Mouse (Mus musculus) heart, postnatal 0 days (tissue): ENCODE data around the gene Supt4a. TPM values are rescaled to one million over a fixed set of nuclear protein-coding genes. Genes with fewer than 3 reads are reported as not detected.

ENCODE experiments used
- ATAC-seq: fragments of 200-750 bp; cut with Nextera tagmentation; 2 replicates; pipeline ENCODE4 v1.8.0; 2017; ENCODE audit warnings: low read depth, moderate number of reproducible peaks, moderate library complexity; ENCODE audit not compliant: insufficient read depth
- DNase-seq: peaks from one replicate; pipeline ENCODE4 v3.0.0-alpha.2; 2016; ENCODE audit warnings: low spot score
- H3K27ac ChIP-seq: fragments of 300-500 bp; sonication (generic); 2 replicates; pipeline ENCODE4 v1.5.1; 2014; ENCODE audit warnings: low read depth, mild to moderate bottlenecking
- H3K27me3 ChIP-seq: fragments of 300-500 bp; sonication (generic); 2 replicates; pipeline ENCODE4 v1.6.1; 2014; ENCODE audit warnings: low read length, mixed read lengths; ENCODE audit not compliant: control insufficient read depth, insufficient read depth
- H3K36me3 ChIP-seq: fragments of 300-500 bp; sonication (generic); replicated peaks from 2 replicates; pipeline ENCODE4 v1.6.1; 2014; ENCODE audit warnings: low read length, mixed read lengths; ENCODE audit not compliant: control insufficient read depth, insufficient read depth
- H3K4me1 ChIP-seq: fragments of 300-500 bp; sonication (generic); 2 replicates; pipeline ENCODE4 v1.6.1; 2014; ENCODE audit warnings: antibody characterized with exemption; ENCODE audit not compliant: control insufficient read depth, insufficient read depth
- H3K4me2 ChIP-seq: fragments of 300-500 bp; sonication (generic); 2 replicates; pipeline ENCODE4 v1.6.1; 2014; ENCODE audit warnings: low read depth, mild to moderate bottlenecking, low read length, moderate library complexity
- H3K4me3 ChIP-seq: fragments of 300-500 bp; sonication (generic); 2 replicates; pipeline ENCODE4 v1.5.1; 2014; ENCODE audit warnings: low read depth, low read length
- H3K9ac ChIP-seq: fragments of 300-500 bp; sonication (generic); replicated peaks from 2 replicates; pipeline ENCODE4 v1.6.1; 2014; ENCODE audit warnings: low read depth, low read length, mixed read lengths
- H3K9me3 ChIP-seq: fragments of 300-500 bp; sonication (generic); replicated peaks from 2 replicates; pipeline ENCODE4 v1.6.1; 2016; ENCODE audit warnings: low read length; ENCODE audit not compliant: control insufficient read depth
- CTCF ChIP-seq: IDR thresholded peaks from 2 replicates; pipeline ENCODE4 v1.5.1; 2016; ENCODE audit warnings: antibody characterized with exemption, control low read depth, low read depth
- EP300 ChIP-seq: IDR thresholded peaks from 2 replicates; pipeline ENCODE4 v1.6.1; 2016; ENCODE audit warnings: antibody characterized with exemption, low read depth
- WGBS: fragments of 180-500 bp; shearing (Covaris S2); extraction: QIAGEN DNeasy Blood & Tissue Kit; methylation state at CpG from one replicate; pipeline ENCODE4 v1.1.7; 2014; 5-methylcytosine and 5-hydroxymethylcytosine counted together
- polyA plus RNA-seq: library from polyadenylated mRNA; unstranded; fragments of >200 nt; fragmentation: Nextera tagmentation; extraction: Ambion mirVana; gene quantifications from 2 replicates; pipeline ENCODE4 v1.2.1, GENCODE M21; 2015
- total RNA-seq: library from RNA; depleted of rRNA; stranded (reverse); fragments of >200 nt; gene quantifications from 2 replicates; pipeline ENCODE4 v1.2.3, GENCODE M21; 2014; ENCODE audit warnings: low replicate concordance

The Supt4a gene
- total and polyA plus RNA-seq, 2 experiments from 2014 or later = 50.3 to 101 TPM

DNA sequence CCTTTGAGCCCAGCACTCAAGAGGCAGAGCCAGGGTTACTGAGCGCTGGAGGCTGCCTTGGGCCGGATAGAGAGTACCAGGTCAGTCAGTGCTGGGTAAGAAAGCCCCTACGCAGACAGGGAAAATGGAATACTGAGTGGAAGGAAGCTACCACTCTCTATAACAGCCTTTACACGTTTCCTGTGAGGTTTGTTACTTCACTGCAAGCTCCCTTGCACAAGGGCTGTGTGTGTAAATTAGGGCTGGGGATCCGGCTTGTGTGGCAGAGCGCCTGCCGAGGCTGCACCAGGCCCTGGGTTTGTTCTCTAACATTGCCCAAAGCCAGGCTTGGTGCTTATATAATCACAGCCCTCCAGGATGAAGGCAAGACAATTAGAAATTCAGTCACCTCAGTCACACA is 17.8 kb upstream of the Supt4a start:
- Histone ChIP-seq H3K9ac (no peak overlapping the region), H3K27me3 (no peaks in the 10 kb centered on the region), H3K4me2 (no peak overlapping the region), H3K4me3 (no peak overlapping the region), H3K36me3 (no peaks in the 10 kb centered on the region), H3K27ac (no peak overlapping the region), H3K9me3 (no peaks in the 10 kb centered on the region), H3K4me1 (no peaks in the 10 kb centered on the region)
- DNase-seq (no peak), ATAC-seq (no peak)
- 63% methylated on average over 7 of the region's 7 CpGs for WGBS
- TF ChIP-seq EP300 = no peak

DNA sequence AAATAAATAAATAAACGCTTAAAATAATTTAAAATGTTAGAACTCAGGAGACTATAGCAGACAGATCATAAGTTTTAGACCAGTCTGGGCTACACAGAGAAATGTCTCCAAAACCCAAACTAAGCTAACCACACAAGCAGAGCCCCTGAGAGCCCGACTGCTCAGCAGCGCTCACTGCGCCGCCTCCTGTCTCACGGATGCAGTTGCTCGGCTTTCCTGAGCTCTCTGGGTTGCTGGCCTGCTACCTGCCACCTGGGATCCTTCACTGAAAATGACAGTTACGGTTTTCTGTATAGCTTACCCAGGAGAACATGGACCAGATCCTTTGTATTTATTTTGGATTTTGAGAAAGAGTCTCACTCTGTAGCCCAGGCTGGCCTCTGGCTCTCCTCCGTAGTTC is 17.0 kb upstream of the Supt4a start:
- H3K4me3 ChIP-seq = no peak overlapping the region
- ATAC-seq (no peak), DNase-seq (no peak)
- H3K9me3 ChIP-seq = no peaks in the 10 kb centered on the region
- TF ChIP-seq CTCF = no peak
- TF ChIP-seq EP300 = no peak
- no peaks in the 10 kb centered on the region for H3K27me3 ChIP-seq
- peak overlapping the region; percentile 18; the same call in 1 of the 2 replicates for H3K4me2 ChIP-seq
- 39% methylated on average over 9 of the region's 9 CpGs for WGBS
- H3K9ac ChIP-seq = no peak overlapping the region
- no peaks in the 10 kb centered on the region for H3K36me3 ChIP-seq
- H3K4me1 ChIP-seq = no peaks in the 10 kb centered on the region
- H3K27ac ChIP-seq = peak overlapping the region; percentile 25; the same call in 1 of the 2 replicates

DNA sequence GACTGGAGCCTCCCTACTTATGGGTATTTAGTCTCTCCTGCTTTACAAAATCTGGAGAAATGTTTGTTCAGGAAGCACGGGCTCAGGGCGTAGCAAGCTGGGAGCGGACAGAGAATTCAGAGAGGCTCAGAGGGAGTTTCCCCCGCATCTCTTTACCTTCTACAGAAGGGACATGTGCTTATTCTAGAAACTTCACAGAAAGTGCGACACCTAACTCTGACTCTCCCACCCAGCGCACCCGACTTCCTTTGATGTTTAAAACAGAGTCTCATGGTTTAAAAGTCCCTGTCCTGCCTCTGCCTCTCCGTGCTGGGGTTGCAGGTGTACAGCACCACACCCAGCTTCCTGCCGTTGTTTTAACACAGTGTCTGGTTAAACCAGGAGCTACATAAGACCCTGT is 16.5 kb upstream of the Supt4a start:
- WGBS = 66% methylated on average over 9 of the region's 9 CpGs
- peak overlapping the region; percentile 25; the same call in 1 of the 2 replicates for H3K27ac ChIP-seq
- H3K36me3 ChIP-seq = no peaks in the 10 kb centered on the region
- no peaks in the 10 kb centered on the region for H3K9me3 ChIP-seq
- no peak for ATAC-seq
- H3K27me3 ChIP-seq = no peaks in the 10 kb centered on the region
- no peak overlapping the region for H3K9ac ChIP-seq
- 0 out of 2 replicates have a peak, but pooled peaks cover under 1% of the 10 kb centered on the region for H3K4me1 ChIP-seq
- DNase-seq = no peak
- H3K4me2 ChIP-seq = peak overlapping the region; percentile 18; the same call in 1 of the 2 replicates
- TF ChIP-seq CTCF = no peak
- no peak for TF ChIP-seq EP300
- no peak overlapping the region for H3K4me3 ChIP-seq

DNA sequence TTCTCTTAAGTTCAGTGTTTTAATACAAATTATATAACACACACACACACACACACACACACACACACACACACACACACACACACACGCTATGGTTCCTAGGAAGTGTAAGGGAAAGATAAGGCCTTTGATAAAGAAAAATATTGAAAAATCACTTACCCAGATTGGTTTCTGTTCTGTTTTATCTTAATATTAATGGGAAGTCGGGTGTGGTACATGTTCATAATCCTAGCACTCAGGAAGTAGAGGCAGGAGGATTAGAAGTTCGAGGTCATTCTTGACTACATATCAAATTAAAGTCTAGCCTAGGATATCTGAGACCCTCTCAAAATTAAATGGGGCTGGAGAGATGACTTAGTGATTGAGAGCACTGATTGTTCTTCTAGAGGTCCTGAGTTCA is 15.2 kb upstream of the Supt4a start:
- DNase-seq (no peak), ATAC-seq (no peak)
- Histone ChIP-seq H3K4me3 (no peak overlapping the region), H3K4me1 (peaks cover 6% of the 10 kb centered on the region; the same call in 1 of the 2 replicates), H3K27me3 (no peaks in the 10 kb centered on the region), H3K9me3 (no peaks in the 10 kb centered on the region), H3K27ac (no peak overlapping the region), H3K36me3 (no peaks in the 10 kb centered on the region), H3K9ac (no peak overlapping the region), H3K4me2 (no peak overlapping the region)
- WGBS = 72% methylated on average over 3 of the region's 3 CpGs
- no peak for TF ChIP-seq EP300
- no peak for TF ChIP-seq CTCF

DNA sequence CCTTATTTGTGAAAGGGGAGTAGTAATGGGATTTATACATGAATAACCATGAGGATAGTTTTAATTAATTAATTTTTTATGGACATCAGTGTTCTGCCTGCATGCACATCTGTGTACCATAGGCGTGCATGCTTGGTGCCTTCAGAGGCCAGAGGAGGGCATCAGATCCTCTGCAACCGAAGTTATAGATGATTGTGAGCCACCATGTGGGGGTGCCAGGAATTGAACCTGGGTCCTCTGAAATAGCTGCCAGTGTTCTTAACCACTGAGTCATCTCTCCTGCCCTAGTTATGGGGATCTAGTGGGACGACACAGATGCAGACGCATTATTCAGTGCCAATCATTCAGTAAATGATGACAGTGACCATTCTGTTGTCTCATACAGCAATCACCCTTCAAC is 14.5 kb upstream of the Supt4a start:
- no peak overlapping the region for H3K4me2 ChIP-seq
- WGBS = 80% methylated on average over 4 of the region's 4 CpGs
- no peaks in the 10 kb centered on the region for H3K27me3 ChIP-seq
- DNase-seq (no peak), ATAC-seq (no peak)
- H3K9me3 ChIP-seq = no peaks in the 10 kb centered on the region
- TF ChIP-seq CTCF = no peak
- no peak for TF ChIP-seq EP300
- no peaks in the 10 kb centered on the region for H3K36me3 ChIP-seq
- peaks cover 6% of the 10 kb centered on the region; the same call in 1 of the 2 replicates for H3K4me1 ChIP-seq
- H3K9ac ChIP-seq = no peak overlapping the region
- H3K27ac ChIP-seq = no peak overlapping the region
- no peak overlapping the region for H3K4me3 ChIP-seq

DNA sequence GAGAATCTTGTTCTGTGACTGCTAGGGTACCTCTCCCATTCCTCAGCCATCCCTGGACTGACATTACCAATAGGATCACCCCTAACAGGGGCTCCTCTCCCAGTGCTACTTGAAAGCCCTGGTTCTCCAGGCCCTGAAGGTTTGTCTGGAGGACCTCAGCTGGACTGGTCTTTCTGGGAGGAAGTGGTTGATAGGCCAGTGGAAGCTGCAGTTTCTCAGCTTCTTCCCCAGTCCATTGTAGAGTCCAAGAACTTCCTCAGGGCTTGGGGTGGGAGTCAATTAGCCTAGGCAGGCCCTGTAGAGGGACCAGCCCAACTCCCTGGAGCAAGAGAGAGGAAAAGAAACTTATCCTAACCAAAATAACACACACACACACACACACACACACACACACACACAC is 11.8 kb upstream of the Supt4a start:
- DNase-seq (no peak), ATAC-seq (no peak)
- Histone ChIP-seq H3K9ac (no peak overlapping the region), H3K36me3 (no peaks in the 10 kb centered on the region), H3K27ac (peak overlapping the region; percentile 50; the same call in 1 of the 2 replicates), H3K9me3 (no peaks in the 10 kb centered on the region), H3K4me2 (no peak overlapping the region; the same call in 1 of the 2 replicates), H3K4me1 (peaks cover 6% of the 10 kb centered on the region; the same call in 1 of the 2 replicates), H3K27me3 (no peaks in the 10 kb centered on the region), H3K4me3 (no peak overlapping the region)
- TF ChIP-seq CTCF = no peak
- TF ChIP-seq EP300 = no peak
